Mouse (Mus musculus) kidney, postnatal 4 days (tissue): ENCODE measurements around the gene Ssmem1.

ENCODE experiments used
- DNase-seq, 2 experiments: peaks; one replicate each; pipeline ENCODE4 v3.0.0; 2021; ENCODE audit warnings: mixed read lengths in 2 of 2

Ssmem1 gene

DNA sequence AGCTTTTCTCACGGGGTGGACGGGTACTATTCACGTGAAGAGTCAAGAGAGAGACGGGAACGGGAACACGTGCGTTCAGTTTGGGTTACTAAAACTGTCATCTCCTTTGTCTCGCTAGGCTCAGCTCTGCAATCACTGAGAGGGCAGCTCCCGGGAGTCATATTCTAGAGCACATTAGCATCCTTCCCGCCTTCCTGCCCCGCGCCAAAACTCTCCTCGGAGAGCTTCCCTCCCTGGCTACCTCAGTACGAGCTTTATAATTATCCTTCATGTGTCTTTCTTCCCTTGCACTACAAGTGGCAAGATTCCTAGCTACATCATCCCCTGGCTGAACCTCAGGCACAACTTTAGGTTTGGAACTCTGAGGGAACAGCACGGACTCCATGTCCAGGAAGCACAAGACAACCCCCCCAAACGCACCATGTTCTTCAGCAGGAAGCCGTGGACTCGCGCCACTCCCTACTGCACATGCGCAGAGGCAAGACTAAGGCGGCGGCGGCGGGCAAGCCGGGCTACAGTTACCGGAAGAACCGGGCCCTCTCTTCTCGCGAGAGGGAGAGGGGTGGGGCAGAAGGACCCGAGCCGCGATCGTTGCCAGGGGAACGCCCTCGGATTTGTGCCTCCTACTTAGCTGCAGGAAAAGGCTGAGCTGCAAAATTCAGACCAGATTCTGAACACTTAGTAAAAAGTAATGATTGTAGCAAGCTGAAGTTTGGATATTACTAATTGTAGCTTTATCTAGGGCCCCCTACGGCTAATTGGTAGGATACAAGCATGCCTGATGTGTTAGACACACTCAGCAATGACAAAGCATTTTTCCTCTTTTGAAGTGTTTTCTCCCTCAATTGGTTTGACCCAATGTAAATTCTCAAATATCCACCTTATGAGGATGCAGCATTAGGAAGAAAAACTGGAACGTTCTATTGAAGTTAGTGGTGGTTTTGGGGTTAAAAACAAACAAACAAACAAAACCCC is at the start of gene Ssmem1, which contains the start of gene Tmem209:
TSS of gene Ssmem1 (plus strand) at position 585 of the 975 bp plus-strand sequence.
TSS of gene Tmem209 (minus strand) at position 519 of the 975 bp plus-strand sequence.
- peak; percentile 99 to 100 for DNase-seq

DNA sequence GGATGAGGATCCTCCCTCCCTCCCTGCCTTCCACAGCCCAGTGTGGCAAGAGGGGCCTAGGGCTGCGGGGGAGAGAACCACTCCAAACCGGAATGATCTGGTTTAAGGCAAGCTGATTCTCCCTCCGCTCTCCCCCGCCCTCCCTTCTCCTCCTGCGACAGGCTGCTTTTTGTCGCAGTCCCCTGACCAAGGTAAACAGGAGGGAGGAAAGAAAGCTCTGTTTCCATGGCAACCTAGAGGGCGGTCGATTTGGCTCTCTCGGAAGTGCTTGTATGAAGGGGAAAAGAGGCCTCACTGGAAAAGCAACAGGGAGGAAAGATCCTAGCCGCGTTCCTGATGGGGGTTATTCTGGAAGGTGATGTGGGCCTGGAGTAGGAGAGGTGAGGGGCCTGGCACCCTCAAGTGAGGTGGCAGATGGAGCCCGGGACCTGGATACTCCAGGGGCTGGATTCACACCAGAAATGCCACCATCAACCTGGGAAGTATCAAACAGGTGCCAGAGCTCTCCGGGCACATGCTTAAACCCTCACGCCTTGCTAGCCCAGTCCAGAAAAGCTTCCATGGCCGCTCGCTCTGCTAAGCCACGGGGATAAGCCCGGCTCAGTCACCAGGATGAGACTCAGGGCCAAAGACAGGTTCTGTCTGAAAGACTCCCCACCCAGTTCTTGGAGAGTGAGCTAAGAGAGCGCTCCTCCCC is 48.8 kb upstream of the Ssmem1 start:
- DNase-seq, result peak; percentile 80 to 90

DNA sequence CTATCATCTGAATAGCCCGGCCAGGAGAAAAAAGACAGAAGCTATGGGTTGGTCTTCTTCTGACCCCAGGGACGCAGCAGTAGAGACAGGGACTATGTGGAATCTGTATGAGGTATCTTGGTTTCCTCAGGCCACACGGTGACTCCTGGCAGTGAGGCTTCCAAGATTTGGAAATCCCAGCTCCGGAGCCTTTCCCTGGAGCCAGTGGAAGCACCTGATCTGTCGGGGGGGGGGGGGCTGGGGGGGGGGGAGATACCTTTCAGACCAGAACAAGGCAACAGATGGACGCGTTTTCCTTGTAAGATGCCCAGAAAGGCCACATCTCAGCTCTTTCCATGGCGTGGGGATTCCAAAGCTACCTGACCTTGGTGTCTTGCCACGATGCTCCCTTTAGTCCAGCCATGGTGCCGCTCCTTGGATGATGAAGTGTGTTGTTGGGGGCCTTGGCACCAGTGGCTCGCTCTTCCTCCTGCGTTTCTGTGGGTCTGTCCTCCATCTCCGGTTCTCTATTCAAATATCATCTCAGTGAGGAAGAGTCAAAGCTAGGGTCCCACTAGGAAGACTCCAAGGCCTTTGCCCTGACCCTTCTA is 47.8 kb upstream of the Ssmem1 start:
- DNase-seq, result no peak

DNA sequence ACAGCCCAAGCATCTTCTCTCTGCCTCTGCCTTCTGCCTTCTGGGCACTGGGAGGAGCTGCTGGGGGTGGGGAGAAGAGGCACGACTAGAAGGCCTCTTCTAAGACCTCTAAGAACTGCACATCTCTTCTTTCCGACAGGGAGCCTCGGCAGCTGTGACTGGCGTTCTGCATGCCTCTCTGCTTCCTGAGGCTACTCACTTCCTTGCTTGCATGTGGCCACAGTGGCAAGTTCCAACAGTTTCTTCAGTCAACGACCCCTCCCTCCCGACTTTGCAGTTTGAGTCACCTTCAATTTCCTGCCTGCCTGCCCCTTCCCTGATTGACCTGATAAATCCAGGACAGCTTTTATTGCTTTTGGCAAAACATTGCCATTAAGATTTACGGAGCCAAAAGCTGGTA is 46.8 kb upstream of the Ssmem1 start:
- peak; percentile 37 to 51 for DNase-seq

DNA sequence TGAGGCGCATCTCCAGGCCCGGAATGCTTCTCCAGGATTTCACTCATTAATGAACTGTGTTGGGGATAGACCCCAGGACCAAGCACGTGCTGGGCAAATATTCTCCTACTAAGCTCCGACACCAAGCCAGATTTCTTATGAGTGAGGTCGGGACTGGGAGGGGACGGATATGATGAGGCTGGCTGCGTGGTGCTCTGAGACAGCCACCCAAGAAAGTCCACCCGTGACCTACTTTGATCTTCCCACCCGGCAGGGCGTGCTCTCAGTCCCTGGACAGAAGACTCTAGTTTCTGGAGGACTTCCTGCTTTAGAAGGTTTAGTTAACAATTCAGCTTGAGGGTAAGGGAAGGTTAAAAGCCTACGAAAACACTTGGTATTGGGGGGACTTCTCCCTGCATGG is 44.1 kb upstream of the Ssmem1 start:
- DNase-seq, result no peak

DNA sequence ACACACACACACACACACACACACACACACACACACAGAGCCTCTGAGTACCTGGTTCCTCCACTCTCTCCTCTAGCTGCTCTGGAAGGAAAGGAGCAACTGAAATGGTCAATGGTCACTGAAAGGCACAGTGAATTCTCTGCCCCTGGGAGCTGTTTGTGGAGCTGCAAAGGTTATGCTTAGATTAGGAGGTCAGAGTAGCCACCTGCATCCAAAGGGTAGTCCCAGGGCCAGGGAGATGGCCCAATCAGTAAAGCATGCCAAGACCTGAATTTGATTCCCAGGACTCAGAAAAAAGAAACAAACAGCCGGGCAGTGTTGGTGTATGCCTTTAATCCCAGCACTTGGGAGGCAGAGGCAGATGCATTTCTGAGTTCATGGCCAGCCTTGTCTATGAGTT is 41.6 kb upstream of the Ssmem1 start:
- DNase-seq, result no peak

DNA sequence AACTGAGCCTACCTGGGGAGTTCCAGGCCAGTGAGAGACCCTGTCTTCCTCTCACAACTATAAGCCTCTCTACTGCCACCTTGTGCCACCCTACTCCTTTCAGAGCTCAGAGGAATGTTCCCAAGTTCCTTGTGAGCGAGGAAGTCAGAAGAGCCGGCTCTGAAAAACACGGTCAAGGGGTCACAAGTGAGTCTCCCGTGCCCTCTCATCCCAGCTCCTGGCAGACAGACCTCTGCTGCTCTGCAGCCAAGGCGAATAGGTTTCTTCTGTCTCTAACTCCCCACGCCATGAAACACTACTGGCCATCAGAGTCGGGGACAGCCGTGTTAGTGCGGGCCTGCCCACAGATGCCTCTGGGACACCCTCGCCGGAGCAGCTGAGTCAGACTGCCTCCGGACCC is 41.0 kb upstream of the Ssmem1 start:
- peak; percentile 79 to 86 for DNase-seq

DNA sequence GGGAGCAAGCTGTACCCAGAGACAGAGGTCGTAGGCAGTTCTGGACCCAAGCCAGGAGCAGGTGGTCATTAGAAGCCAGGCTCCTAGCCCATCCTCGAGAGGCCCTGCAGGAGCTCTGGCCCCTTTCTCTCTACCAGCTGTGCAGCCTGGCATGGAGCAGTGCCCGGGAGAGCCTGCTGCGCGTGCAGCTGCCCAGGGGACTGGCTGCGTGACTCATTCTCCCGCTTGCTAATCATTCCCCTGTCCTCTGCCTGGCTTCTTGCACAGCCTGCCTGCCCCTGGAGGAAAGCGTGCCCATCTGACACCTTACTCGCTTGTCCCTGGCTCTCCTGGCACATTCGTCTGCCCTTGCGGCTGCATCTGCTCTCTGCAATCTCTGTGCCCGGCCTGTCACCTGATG is 40.3 kb upstream of the Ssmem1 start:
- peak; percentile 58 to 73 for DNase-seq

DNA sequence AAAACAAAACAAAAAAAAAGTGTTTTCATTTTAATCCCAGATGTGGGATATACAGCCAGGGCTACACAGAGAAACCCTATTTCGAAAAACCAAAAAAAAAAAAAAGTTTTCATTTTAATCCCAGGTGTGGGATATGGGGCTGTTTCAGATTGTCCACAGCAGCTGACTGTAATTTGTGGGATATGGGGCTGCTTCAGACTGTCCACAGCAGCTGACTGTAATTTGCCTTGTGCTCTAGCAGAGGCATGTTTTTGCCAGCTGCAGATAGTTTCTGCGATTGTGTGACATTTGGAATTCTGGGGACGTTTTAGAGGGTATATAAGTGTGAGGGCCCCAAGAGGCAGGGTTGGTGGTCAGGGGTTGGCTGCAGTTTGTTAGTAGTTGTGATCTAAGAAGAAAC is 37.9 kb upstream of the Ssmem1 start:
- no peak for DNase-seq

DNA sequence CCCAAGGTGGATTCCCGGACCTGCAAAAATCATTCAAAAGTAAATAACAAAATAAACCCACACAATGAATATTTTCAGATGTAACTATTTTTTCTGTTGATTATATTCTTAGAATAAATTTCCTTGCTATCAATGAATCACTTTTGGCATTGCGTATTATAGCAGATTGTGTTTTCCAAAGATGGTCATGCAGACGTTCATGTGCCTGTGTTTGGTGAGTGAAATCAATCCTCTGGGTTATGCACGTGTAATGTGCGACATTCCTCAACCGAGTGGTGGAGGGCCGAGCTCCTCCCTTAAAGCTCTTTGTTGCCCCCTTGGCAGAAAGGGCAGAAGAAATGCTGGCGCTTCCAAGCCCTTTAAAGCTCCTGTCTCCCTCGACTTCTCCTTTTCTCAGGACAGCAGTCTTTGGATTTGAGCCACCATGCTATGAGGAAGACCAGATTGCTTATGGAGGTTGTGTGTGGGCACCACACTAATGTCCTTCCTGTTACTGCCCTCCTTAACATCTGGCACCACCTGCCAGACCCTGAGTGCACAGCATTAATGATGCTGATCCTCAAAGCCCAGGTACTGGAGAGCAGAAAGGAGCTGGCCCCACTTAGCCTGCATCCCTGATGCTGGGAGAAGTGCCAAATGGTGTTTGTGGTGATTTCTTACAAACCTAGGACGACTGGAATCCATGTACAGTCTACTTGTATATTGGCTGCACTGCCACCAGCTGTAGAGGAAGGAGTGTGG is 33.5 kb upstream of the Ssmem1 start:
- DNase-seq, result no peak

DNA sequence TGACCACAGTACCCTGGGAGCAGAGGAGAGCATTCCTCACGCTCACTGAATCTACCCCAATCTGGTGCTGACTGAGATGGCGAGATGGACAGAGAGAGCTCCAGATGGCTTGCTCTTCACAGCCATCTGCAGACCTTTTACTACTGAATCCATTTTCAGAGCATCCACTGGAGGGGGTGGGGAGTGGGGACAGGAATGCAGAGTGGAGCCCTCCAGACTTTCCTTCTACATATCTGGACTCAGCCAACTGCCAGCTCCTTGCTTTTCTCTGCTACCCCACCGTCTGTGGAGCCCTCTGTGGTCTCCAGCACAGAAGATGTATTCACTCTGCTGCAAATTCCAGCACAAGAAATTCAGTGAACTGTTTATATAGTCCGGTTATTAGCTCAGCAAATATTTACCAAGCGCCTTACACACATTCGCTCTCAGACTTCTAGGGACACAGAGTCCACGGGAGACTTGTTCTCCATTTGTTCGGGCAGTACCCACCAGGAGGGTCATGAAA is 32.4 kb upstream of the Ssmem1 start:
- DNase-seq, result no peak

DNA sequence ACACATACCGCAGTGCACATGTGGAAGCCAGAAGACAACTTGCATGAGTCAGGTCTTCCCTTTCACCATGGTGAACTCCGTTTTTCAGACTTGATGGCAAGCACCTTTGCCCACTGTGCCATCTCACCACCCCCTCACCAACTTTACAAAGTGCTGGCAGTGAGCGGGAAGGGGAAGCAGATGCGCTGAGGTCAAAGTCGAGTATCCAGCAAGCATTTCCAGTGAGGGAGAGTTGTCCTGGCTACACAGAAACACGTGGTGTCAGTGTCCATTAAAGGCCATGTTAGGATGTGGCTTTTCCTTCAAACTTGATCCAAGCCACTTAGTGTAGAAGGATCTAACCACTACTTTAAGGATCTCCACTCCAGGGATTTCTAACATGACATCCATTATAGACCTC is 31.9 kb upstream of the Ssmem1 start:
- DNase-seq, result no peak

DNA sequence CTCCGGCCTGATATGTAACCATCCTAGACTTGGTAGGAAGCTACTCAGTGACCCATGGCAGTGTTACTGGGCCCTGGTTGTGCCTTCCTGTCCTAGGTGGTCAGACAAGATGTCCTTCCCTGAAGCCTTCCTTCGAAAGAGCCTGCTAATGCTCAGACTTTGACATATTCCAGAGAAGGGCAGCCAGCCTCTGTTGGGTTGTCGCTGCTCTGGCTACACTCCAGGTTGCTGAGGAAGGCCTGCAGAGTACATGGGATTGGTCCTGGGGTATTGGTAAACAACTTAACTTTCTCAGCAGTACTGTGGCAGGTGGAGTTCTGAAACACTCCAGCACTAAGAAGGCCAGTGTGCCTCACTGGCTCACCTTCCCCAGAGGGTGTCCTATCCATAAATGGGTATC is 30.2 kb upstream of the Ssmem1 start:
- DNase-seq, result no peak

DNA sequence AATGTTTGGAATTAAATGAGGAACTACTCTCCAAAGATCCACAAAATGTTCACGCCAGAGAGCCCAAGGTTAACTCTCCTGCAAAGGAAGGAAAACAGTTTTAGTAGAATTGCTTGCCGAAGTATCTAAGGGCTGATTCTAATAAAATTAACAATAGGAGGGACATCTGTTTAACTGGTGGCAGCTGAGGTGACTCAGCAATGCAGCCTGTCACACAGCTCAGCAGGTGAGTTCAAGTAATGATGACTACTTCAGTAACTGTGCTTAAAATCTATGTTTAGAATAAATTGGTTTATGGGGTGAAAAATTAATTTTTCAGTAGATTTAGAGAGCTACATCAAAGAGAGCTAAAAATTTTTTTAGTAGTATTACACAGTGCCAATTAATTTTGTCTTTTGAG is 26.7 kb upstream of the Ssmem1 start:
- DNase-seq, result no peak

DNA sequence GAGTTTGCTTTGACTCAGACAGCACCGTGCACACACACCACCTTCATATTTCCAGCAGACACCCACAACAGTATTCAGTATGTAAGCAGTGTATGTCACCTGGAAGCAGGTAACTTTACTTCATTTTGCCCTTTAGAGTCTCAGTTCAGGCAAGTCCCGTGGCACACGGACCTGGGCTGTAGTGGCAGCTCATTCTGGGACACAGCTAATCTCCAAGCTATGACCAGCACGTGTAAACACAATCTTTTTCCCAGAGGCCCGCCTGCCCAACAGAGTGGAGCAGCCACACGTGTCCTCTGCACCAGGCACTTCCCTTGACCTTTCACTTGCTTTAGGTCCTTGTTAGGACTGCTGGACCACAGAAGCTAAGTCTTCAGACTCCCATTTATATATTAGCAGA is 23.1 kb upstream of the Ssmem1 start:
- no peak for DNase-seq

DNA sequence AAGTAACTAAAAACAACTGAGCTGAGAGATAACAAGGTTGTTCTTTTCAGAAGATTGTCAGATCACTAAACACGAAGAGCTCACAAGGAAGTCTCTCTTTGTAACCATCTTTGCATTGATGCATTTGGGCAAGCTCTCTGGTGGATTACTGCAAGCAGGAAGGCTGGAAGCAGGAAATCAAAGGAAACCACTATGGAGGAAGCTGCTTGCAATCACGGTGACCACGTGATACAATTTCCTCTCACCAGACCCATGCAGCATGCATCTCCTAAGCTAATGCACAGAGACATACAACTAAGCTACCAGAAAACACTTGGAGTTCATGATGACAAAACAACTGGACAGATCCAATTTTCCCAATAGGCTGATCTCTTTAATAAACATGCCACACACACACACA is 10.6 kb upstream of the Ssmem1 start:
- no peak for DNase-seq

DNA sequence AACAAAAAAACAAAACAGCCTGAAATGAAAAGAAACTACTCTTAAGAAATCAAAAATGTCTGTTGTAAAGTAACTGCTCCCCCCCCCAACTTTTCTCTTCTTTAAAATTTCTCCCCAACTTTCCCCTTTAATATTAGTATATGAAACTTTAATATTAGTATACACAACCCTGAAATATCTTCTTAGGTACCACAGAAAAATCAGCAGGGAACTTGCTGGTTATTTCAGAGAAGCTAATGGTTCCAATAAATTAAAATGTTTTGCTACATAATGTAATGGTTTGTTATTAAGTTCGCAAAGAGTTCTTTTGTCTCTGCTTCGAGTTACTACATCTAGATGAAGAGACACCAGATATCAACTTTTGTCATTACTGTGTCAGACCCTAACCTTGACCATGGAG is 825 bp upstream of the Ssmem1 start:
- DNase-seq, result no peak

DNA sequence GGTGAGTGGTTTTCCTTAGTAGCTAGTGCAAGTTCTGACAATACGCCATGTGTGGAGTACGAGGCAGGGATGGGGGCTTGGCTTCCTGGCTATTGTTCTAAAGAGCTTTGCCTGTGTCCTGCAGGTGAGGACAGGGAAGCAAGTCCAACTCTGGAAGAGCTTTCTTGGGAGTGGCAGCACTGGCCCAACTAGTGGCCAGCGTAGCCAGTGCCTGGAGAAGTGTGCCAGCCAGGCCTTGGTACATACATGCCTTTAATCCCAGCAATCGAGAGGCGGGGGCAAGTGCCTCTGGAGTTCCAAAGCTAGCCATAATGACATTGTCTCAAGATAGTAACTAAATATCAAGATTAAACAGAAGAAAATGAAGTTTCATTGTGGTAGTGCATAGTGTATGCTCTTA is 642 bp downstream of the Ssmem1 start:
- peak in 1 of 2 experiments; percentile 15 for DNase-seq

DNA sequence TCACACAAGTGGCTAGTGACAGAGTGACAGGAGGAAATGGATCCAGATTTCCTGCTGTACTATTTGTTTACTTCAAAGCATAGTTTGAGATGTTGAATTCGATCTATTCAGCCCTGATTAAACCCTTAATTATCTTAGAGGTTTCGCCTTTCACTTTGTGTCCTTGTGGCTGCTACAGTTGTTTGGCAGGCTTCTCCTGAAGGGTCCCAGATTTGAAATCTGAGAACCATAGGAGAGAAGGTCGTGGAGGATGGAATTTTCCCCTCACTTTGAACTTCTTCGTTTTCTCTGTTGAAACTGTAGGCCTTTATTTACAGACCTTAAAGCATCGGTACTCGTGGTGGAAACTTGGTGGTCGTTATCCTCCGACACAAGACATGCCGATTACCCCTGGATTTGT is 4.6 kb downstream of the Ssmem1 start:
- DNase-seq, result no peak

DNA sequence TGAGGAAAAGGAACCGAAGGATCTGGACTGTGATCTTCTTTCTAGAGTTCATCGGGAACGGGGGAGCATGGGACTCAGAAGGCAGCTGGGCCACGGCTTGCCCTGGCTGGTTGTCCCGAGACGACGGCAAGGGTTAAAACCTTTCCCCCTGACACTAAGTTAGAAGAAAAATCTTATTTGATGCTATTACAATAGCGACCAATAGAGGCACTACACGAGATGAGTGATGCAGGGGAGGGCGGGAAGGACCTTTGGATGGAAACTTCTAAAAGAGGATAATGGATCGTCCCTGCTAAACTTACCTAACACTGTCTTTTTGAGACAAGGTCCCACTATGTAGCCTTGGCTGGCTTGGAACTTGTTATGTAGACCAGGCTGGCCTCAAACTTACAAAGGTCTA is 10.8 kb downstream of the Ssmem1 start:
- DNase-seq, result no peak

DNA sequence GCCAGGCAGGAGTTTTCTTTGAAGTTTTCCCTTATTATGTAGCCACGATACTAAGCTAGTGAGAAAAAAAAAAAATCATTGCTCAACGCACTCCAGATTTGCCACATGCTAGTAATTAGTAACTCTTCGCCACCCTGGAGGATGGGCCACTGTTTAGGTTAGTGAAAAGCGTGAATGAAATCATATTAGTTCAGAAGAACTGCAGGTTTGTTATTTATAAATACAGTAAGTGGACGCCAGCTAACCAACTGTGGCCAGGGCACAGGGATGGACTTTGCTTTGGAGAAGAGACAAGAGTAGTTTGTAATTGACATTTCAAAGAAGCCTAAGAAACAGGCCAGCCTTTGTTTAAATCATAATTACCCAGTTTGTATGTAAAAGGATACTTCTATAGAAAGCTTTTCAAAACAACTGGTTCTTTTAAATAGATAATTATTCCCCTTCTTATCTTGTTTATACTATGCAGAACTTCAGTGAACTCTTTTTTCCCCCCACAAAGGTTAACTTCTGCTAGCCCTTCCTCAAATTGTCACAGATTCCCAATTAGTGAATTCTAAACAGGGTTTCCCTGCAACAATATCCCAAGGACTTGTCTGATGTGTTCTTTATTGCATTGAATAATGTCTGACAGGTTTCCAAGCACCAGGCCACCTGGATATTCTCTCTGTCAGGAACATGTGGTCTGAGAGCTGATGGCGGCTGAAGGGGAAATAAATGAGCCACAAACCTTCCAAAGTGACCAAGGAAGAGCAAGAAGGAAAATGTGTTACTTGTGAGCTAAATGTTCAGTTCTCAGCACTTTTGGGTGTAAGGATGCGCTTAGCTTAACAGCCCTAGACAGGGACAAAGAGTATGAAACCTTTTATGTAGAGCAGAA is 16.0 kb downstream of the Ssmem1 start:
- DNase-seq, result no peak
